ENCODE assay signal across 10 mouse cellular contexts in the genomic region with DNA sequence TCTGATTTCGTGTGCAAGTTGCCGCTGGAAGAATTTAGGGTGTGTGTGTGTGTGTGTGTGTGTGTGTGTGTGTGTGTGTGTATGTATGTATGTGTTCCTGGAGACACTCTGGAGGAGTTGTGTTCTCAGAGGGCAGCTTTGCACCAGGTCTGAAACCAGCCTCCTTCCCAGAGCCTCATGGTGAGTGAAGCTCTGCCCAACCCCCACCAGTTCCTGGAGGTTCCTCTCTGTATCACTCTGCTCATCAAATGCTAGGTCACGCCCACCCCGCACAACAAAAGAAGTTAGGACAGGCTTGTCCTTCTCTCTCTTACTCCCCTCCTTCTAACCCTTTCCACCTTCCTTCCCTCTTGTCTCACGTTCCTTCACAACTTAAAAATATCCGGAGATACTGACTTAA.
DNase-seq lines count a peak whose midpoint lies in the region; ATAC-seq and TF ChIP-seq lines count a peak whose summit lies in the region.
"Had no signal": no experiment of that assay in that cellular context is flagged by ENCODE, and none has a peak within 500 bp of the region (broad histone marks: within the 10 kb centered on the region; RNA-seq: fewer than 3 reads in every experiment).

No protein-coding gene starts in this region.

- H3K9ac ChIP-seq in forebrain, postnatal 0 days: no peak overlapping the region
- no peak overlapping the region for H3K9ac ChIP-seq in midbrain, embryonic 12.5 days (replicated peaks)
- no peak overlapping the region for H3K9ac ChIP-seq in midbrain, embryonic 16.5 days (ENCODE audit: low read depth, low read length)
- H3K9ac ChIP-seq: limb, embryonic 12.5 days had no signal

- peaks cover 37% of the 10 kb centered on the region for H3K4me1 ChIP-seq in forebrain, embryonic 10.5 days
- peaks cover under 1% of the 10 kb centered on the region; the same call in 1 of the 2 replicates for H3K4me1 ChIP-seq in forebrain, postnatal 0 days (ENCODE audit: insufficient read depth)
- H3K4me1 ChIP-seq in midbrain, embryonic 12.5 days: 0 out of 2 replicates have a peak, but pooled peaks cover 12% of the 10 kb centered on the region
- H3K4me1 ChIP-seq in midbrain, embryonic 16.5 days (ENCODE audit: control insufficient read depth, insufficient read depth, low read length): peaks cover 10% of the 10 kb centered on the region
- H3K4me1 ChIP-seq: limb, embryonic 12.5 days had no signal

- ATAC-seq in forebrain, postnatal 0 days: no peak
- 0 out of 2 replicates have a peak, but pooled peaks have one; percentile 33 for ATAC-seq in midbrain, embryonic 12.5 days (ENCODE audit: low FRiP score, low read depth)
- no peak for ATAC-seq in midbrain, embryonic 16.5 days
- ATAC-seq in megakaryocyte-erythroid progenitor cell, adult 5-6 weeks (replicated peaks; ENCODE audit: low FRiP score, low TSS enrichment, poor library complexity, severe bottlenecking): peak; percentile 65
- ATAC-seq: Patski had no signal

- H3K27me3 ChIP-seq in forebrain, embryonic 10.5 days (ENCODE audit: poor library complexity, severe bottlenecking): no peaks in the 10 kb centered on the region
- no peaks in the 10 kb centered on the region for H3K27me3 ChIP-seq in forebrain, postnatal 0 days (ENCODE audit: insufficient read depth, low read length)
- peaks cover 14% of the 10 kb centered on the region for H3K27me3 ChIP-seq in midbrain, embryonic 12.5 days
- H3K27me3 ChIP-seq in midbrain, embryonic 16.5 days (ENCODE audit: control insufficient read depth, insufficient read depth, low read depth, low read length): no peaks in the 10 kb centered on the region
- H3K27me3 ChIP-seq: limb, embryonic 12.5 days; Patski had no signal

- H3K27ac ChIP-seq in forebrain, embryonic 10.5 days: peak overlapping the region; percentile 36
- H3K27ac ChIP-seq in forebrain, postnatal 0 days (ENCODE audit: low read depth, low read length): no peak overlapping the region
- H3K27ac ChIP-seq in midbrain, embryonic 12.5 days (replicated peaks): no peak overlapping the region
- no peak overlapping the region for H3K27ac ChIP-seq in midbrain, embryonic 16.5 days (ENCODE audit: low read length)
- H3K27ac ChIP-seq: limb, embryonic 12.5 days had no signal

- intact Hi-C loops in heart, postnatal 14 days (cut with DNase I): no loop called here

- peaks cover 51% of the 10 kb centered on the region for H3K36me3 ChIP-seq in forebrain, embryonic 10.5 days (replicated peaks)
- no peaks in the 10 kb centered on the region for H3K36me3 ChIP-seq in forebrain, postnatal 0 days (ENCODE audit: insufficient read depth)
- H3K36me3 ChIP-seq in midbrain, embryonic 12.5 days: peaks cover 6% of the 10 kb centered on the region; the same call in 1 of the 2 replicates
- H3K36me3 ChIP-seq in midbrain, embryonic 16.5 days (ENCODE audit: control insufficient read depth, insufficient read depth, low read length): no peaks in the 10 kb centered on the region

- 36% methylated on average over 6 of the region's 6 CpGs for WGBS in forebrain, embryonic 10.5 days
- 46% methylated on average over 6 of the region's 6 CpGs for WGBS in forebrain, postnatal 0 days
- 32% methylated on average over 6 of the region's 6 CpGs for WGBS in midbrain, embryonic 12.5 days
- 24% methylated on average over 6 of the region's 6 CpGs for WGBS in midbrain, embryonic 16.5 days

- H3K4me2 ChIP-seq in forebrain, postnatal 0 days (ENCODE audit: low read depth): no peak overlapping the region
- H3K4me2 ChIP-seq in midbrain, embryonic 12.5 days (replicated peaks): no peak overlapping the region
- H3K4me2 ChIP-seq in midbrain, embryonic 16.5 days (ENCODE audit: low read length): no peak overlapping the region
- H3K4me2 ChIP-seq: limb, embryonic 12.5 days had no signal

- H3K4me3 ChIP-seq in forebrain, embryonic 10.5 days: no peak overlapping the region
- no peak overlapping the region for H3K4me3 ChIP-seq in forebrain, postnatal 0 days (ENCODE audit: low read depth, low read length)
- H3K4me3 ChIP-seq in midbrain, embryonic 12.5 days: no peak overlapping the region
- H3K4me3 ChIP-seq in midbrain, embryonic 16.5 days (ENCODE audit: low read depth, low read length): no peak overlapping the region
- H3K4me3 ChIP-seq: limb, embryonic 12.5 days had no signal

- H3K9me3 ChIP-seq in forebrain, embryonic 10.5 days: 0 out of 2 replicates have a peak, but pooled peaks cover 5% of the 10 kb centered on the region
- H3K9me3 ChIP-seq in forebrain, postnatal 0 days (ENCODE audit: low read length): no peaks in the 10 kb centered on the region
- no peaks in the 10 kb centered on the region for H3K9me3 ChIP-seq in midbrain, embryonic 12.5 days
- H3K9me3 ChIP-seq in midbrain, embryonic 16.5 days (replicated peaks; ENCODE audit: control insufficient read depth, low read length, poor library complexity, severe bottlenecking): no peaks in the 10 kb centered on the region
- H3K9me3 ChIP-seq: limb, embryonic 12.5 days had no signal

- TF ChIP-seq CTCF in forebrain, postnatal 0 days (IDR thresholded peaks at IDR 0.05; ENCODE audit: low read depth): no peak

- no peak for DNase-seq in forebrain, embryonic 10.5 days (ENCODE audit: extremely low spot score, low spot score)
- no peak for DNase-seq in forebrain, postnatal 0 days
- peak; percentile 6 for DNase-seq in c-Kit-positive CD71-positive TER-119-positive erythroid progenitor cells, embryonic 14.5 days (ENCODE audit: low spot score)
- no peak for DNase-seq in cerebellum, adult 11-12 months
- DNase-seq in heart, postnatal 14 days: no peak

Comparison
In these comparisons a context has a peak if more than half of its experiments do, and no peak if none do; other contexts are left out.
1. ATAC-seq: peak in midbrain, embryonic 12.5 days (single experiment) and megakaryocyte-erythroid progenitor cell, adult 5-6 weeks (single experiment); none in forebrain, postnatal 0 days (single experiment) and midbrain, embryonic 16.5 days (single experiment).